Mouse (Mus musculus): ENCODE data around the gene Dhx16.

The Dhx16 gene

DNA sequence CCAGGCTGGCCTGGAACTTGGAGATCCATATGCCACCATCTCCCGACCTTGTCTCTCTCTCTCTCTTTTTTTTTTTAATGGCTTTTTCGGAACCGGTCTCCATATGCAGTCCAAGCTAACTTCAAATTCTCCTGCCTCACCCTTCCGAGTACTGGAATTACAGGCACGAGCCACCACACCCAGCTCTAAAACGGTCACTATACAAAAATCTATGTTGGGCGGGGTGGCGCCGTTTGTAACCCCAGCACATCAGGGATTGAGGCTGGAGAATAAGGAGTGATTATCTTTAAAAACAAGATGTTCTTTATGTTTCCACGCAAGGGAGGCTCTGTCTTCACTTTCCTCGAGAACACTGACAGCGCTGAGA, 18.8 kb upstream of the Dhx16 start:
- DNase-seq, result no peak

DNA sequence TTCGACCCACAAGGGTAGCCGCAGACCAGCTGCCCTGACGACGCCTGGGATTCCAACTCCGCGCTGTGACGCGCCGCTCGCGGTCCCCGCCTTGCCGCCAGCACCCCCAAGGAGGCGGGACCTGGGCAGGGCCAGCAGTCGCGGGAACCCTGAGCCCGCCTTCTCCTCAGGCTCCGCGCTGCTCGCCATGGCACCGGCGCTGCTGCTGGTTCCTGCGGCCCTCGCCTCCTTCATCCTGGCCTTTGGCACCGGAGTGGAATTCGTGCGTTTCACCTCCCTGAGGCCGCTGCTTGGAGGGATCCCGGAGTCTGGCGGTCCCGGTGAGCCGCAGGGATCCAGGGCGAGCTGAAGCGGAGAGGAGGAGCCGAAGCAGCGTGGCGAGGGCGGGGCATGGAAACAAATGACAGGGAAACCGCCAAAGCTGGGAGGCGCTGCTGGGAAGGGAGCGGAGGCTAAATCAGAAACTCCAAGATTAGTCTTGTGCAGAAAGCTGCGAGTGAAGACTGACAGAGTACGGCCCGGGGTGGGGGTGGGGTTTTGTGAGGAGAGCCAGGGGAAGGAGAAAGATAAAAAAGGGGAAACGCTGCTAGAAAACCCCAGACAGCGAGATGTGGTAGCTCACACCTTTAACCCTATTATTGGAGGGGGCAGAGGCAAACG, 18.3 kb upstream of the Dhx16 start, which contains the start of gene Nrm:
Gene Nrm, plus strand, starts transcription at position 121 of the 660 bp plus-strand sequence.
- peak; percentile 90 to 93 for DNase-seq

DNA sequence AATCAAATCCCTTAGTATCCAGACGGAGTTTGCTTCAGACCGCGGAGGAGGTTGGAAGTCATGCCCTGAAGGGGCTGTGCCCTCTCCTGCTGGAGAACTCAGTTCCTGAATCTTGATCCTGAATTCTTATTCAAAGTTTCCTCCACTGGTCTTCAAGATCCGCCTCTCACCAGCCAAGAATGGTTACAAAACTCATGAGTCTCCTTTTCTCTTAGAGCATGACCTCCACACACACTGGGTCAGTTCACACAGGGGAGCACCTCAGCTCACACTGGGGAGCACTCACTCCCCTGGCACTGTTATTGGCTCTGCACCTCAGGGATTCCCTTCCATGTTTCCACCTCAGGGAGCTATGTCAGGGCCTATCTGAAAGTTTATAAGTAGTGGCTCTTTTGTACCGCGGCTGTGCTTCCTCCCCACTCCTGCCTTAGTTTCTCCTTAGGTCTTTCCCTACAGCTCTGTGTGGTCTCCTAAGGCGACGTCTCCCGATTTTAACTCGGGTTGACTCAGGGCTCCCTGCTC, 14.7 kb upstream of the Dhx16 start:
- no peak for DNase-seq

DNA sequence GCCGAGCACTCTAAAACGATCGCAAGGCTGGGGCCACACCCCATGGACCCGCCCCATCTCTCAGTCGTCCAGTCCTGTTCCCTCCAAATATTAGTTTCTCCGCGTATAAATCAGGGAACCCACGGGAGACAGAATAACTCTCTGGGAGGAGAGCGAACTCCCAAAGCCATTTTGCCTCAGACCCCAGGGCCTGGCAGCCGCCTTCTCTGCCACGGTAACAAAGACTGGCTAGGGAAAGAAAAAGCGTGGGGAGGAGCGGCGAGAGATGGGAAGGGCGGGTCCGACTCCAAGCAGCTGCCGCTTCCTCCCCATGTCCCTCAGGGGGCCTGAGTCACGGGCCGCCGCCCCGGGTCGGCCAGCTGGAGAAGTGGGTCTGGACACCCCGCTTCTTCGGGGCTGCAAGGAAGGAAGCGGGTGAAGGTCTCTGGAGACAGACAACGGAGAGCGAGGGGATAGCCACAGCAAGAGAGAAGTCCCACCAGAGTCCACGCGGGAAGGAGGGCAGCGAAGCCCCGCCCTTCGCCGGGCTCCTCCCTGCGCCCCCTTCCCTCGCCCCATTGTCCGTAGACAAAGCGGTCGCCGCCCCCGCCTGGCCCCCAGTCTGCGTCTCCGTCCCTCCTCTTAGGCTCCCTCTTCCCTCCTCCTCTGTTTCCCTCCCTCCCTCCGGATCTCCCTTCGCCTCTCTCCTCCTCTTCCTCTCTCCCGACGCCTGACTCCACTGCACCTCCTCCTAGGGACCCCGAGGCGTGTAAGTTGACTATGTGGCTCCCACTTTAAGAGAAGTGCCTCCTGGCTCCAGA, 13.9 kb upstream of the Dhx16 start, which contains the start of gene Ppp1r18:
Gene Ppp1r18, plus strand, starts transcription at position 113 of the 800 bp plus-strand sequence.
- DNase-seq, result peak; percentile 71 to 73

DNA sequence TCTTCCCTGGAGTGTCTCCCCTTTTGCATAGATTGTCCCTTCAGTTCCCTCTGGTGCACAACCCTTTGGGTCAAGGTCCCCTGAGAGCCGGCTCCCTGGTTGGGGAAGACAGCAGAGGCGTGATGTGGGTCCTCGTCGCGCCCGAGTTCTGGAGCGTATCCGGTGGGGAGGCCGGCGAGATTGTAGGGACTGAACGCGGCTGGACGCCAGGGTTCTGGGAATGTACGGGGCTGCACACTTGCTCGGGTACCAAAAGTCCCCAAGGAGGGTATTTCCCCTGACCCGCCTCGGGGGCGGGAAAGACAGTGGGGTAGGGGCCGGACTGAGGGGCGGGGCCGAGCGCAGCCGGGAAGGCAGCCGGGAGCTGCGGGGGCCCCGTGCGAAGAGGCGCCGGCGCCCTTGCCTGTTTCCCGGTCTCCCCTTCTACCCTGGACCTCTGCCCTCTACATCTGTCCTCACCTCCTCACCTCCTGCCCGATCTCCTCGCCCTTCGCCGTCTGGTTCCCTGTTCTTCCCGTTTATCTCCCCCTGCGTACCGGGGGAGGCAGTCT, 13.3 kb upstream of the Dhx16 start:
- peak; percentile 56 to 63 for DNase-seq

DNA sequence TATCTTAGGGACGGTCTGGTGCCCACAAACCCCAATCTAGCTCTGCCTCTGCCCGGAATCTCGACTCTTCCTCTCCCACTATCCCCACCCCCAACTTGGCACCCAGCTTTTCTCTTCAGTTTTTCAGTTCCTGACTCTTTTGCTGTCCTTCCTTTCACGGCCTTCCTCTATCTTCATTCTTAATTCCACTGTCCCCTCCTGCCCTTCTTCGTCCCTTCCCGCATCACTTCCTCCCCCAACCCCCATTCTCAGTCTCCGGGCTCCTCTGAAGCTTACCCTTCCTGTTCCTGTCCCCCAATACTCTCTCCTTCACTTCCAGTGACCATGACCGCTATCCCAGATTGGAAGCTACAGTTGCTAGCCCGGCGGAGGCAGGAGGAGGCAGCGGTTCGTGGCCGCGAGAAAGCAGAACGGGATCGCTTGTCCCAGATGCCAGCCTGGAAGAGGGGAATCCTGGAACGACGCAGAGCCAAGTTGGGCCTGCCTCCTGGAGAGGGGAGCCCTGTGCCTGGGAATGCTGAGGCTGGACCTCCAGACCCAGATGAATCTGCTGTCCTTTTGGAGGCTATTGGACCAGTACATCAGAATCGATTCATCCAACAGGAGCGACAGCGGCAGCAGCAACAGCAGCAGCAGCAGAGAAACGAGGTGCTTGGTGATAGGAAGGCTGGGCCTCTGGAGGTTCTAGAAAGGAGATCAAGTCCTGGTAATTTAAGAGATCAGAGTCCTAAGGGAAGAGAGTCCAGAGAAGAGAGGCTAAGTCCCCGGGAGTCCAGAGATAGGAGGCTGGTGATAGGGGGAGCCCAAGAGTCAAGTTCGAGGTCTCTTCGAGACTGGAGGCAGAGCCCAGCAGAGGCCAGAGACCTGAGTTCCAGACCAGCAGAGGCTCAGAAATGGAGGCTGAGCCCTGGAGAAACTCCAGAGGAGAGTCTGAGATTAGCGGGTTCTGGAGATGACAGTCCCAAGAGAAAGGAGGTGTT, 12.4 kb upstream of the Dhx16 start:
- DNase-seq, result peak; percentile 34 to 50

DNA sequence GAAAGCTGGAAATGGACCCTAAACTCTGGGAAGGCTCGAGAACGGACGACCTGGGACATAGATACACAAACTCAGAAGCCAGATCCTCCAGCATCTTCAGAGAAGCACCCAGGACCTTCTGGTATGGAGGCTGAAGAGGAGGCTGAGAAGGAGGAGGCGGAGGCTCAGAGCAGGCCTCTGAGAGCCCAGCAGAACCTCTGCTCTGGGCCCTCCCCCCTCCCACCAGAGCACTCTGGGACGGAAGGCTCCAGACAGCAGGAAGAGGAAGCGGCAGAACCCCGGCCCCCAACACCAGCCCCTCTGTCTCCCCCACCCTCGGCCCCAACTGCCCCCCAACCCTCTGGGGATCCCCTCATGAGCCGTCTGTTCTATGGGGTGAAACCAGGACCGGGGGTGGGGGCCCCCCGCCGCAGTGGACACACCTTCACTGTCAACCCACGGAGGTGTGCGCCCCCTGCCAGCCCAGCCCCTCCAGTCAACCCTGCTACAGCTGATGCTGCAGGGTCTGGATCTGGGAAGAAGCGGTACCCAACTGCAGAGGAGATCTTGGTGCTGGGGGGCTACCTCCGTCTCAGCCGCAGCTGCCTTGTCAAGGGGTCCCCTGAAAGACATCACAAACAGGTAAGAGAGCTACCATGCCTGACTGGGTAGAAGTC, 11.3 kb upstream of the Dhx16 start:
- peak in 1 of 2 experiments; percentile 22 for DNase-seq

DNA sequence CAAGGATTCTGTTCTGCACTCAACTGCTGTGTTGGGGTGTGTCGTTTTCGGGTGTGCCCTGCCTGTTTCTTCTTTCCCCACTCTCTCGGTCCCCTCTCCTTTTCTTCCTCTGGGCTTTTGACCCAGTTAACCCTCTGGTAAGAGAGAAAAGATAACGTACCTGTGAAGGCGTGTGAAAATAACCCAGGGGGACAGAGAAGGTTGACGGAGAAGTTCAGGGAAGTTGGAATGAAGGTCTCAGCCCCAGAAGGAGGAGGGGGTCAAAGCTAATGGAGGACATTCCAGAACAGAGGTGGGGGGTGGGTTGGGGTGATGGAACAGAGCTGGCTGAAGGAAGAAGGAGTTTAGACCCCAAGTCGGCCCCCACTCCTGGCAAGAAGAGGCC, 10.7 kb upstream of the Dhx16 start:
- no peak for DNase-seq

DNA sequence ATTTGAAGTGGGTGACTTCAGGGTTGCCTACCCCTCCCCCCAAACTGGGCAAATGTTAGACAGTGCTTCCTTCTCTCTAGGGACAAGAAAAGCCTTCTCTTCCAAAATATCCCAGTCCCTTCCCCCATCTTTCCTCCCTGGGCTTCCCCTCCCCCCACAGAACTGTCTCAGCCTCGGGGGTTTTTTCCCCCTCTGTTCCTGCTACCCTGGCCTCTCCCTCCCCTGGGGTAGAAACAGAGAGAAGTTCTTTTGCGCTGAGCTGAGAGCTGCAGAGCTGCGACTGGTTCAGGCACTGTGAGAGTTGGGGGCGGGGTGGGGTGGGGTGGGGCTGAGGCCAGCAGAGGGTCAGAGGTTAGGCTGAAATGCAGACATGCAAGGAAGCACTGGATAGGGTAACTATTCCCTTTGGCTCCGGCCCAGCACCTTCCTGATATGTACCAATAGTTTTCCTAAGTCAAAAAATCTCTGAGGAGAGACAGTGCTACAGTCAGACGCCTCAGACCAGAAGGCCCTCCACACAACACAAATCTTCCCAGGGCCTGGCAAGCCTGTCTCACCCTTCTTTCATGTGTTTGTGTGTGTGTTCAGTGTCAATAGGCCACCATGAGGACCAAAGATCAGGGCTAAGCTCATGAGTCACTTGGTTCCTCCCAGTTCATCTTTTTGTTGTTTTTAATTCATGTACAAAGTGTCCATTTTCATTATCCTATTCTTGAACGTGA, 10.1 kb upstream of the Dhx16 start:
- DNase-seq, result peak in 1 of 2 experiments; percentile 40

DNA sequence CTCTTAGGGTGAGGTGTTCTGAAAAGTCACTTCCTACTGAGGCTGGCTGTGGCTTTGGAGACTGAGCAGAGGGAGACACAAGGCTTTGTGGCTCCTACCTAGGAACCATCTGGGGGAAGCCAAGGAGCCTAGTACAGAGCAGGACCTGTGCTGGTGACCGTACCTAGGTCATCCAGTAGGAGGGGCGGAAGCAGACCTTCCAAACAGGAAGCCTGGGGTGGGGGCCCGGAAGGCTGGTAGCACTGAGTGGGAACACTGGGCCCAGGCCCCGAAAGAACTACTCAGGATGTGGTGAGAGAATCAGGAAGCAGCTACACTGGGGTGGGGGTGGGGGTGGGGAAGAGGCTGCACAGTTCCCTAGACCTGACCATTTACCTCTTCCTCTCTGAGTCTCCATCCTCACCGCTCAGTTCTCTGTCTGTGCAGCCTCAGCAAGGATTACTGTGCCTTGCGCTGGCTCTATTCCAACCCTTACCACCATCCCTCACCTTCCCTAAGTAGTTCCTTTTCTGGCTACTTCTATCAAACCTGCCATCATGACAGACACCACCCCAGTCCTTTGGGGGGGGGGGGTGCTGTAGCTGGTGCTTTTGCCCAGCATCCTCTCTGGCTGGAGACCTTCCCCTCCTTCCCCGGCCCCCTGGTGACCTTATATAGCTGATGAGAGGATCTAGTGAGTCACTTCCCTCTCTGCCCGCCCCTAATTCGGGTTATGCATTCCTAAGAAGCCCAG, 9.3 kb upstream of the Dhx16 start:
- peak in 1 of 2 experiments; percentile 40 for DNase-seq

DNA sequence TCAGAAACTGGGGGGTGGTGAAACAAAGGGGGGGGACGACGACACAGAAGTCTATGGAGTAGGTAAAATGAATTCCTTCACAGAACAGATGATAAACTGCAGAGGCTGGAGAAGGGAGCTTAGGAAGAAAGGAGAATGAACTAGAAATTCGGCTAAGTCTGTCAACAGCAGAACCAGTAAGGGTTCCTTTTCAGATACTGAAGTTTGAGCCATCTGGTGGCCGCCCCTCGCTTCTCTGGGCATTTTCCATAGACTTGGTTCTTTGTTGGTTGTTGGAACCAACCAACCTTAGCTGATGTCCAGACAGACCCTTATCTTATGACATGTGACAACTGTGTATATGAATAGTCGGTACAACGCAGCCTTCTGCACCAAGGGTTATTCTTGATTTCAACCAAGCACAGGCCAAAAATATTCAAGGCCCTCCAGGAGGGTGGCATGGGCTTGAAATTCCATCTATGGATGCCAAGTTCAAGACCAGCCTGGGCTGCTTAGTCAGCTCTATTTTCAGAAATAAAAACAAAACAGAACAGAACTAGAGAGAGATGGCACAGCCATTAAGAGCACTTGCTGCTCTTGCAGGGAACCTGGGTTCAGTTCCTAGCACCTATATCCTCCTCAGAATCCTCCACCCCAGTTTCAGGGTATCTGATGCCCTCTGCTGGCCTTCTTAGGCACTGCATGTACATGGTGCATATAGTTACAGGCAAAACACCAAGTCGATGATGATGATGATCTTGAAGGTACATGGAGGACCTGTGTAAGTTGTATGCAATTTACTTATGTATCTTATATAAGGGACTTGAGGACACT, 8.5 kb upstream of the Dhx16 start:
- DNase-seq, result peak in 1 of 2 experiments; percentile 77

DNA sequence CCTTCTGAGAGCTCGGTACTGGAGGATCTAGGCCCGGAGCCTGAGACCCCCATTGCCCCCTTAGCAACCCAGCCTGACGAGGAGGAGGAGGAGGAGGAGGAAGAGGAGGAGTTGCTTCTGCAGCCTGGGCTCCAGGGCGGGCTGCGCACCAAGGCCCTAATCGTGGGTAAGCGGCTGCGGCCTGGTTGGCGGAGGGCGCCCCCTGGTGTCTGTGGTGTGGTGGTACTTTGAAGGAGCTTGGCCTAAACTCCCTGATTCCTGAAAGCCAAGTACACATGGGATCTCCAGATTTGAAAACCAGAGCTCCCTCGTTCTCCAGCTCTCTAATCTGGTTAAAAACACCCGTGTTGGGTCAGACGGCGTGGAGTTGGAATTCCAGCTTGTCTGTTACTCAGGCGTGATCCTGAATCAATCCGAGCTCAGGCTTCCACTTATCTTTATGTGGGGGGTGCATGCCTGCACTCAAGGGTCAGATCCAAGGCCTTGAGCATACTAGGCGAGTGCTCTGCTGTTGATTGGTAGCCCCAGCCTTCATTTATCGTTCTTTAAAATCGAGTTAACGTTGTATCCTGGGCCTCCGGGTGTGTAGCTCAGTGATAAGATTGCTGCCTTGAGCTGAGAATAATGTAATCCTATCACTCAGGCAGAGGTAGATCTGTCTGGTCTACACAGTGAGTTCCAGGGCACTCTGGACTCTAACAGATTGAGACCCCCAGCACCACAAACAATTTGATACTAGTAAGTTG, 5.7 kb upstream of the Dhx16 start:
- DNase-seq, result peak; percentile 94 to 96

DNA sequence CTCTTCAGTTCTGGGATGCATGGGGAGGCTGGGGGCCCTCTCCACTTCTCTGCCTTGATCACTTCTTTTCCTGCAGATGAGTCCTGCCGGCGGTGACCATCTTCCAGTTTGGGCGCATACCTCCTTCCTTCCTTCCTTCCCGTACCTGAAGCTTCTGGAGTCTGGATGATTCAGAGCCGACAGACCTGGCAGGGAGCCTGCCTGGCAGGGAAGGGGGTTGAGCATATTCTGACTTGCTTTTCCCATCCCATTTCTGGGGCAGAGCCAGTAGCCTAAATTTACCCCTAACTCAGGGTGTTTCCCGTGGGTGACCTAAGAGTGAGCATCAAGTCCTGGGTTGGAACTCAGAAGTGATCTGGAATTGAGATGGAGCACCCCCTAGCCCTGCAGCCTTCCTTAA, 4.9 kb upstream of the Dhx16 start:
- peak; percentile 32 to 44 for DNase-seq

DNA sequence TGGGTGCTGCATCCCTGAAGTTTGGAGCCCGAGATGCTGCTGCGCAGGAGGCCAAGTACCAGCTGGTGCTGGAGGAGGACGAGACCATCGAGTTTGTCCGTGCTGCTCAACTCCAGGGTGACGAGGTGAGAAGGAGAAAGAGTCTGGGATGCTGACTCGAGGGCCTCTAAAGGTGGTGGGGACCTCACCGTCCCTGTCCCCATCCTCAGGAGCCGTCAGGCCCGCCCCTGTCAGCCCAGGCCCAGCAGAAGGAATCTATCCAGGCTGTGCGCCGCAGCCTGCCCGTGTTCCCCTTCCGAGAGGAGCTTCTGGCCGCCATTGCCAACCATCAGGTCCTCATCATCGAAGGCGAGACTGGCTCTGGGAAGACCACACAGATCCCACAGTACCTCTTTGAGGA, 3.3 kb downstream of the Dhx16 start:
- no peak for DNase-seq

DNA sequence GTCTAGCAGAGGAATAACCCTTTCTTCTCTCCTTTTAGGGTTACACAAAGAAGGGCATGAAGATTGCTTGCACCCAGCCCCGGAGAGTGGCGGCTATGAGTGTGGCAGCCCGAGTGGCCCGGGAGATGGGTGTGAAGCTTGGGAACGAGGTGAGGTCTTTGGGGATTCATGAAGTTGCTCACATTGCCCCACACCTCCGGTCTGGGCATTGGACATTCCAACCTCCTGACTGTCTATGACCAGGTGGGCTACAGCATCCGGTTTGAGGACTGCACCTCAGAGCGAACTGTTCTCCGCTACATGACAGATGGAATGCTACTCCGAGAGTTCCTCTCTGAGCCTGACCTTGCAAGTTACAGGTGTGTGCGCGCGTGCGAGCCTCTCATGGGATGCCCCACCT, 4.2 kb downstream of the Dhx16 start:
- DNase-seq, result no peak

DNA sequence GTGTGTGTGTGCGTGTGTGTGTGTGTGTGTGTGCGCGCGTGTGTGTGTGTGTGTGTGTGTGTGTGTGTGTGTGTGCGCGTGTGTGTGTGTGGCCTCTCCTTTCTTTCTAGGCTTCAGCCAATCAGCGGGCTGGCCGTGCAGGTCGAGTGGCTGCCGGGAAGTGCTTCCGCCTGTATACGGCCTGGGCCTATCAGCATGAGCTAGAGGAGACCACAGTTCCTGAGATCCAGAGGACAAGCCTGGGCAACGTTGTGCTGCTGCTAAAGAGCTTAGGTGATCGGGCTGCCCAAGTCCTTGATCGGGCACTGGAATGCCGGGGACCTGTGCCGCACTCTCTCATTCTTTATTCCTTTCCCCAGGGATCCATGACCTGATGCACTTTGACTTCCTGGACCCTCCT, 8.1 kb downstream of the Dhx16 start:
- no peak for DNase-seq

DNA sequence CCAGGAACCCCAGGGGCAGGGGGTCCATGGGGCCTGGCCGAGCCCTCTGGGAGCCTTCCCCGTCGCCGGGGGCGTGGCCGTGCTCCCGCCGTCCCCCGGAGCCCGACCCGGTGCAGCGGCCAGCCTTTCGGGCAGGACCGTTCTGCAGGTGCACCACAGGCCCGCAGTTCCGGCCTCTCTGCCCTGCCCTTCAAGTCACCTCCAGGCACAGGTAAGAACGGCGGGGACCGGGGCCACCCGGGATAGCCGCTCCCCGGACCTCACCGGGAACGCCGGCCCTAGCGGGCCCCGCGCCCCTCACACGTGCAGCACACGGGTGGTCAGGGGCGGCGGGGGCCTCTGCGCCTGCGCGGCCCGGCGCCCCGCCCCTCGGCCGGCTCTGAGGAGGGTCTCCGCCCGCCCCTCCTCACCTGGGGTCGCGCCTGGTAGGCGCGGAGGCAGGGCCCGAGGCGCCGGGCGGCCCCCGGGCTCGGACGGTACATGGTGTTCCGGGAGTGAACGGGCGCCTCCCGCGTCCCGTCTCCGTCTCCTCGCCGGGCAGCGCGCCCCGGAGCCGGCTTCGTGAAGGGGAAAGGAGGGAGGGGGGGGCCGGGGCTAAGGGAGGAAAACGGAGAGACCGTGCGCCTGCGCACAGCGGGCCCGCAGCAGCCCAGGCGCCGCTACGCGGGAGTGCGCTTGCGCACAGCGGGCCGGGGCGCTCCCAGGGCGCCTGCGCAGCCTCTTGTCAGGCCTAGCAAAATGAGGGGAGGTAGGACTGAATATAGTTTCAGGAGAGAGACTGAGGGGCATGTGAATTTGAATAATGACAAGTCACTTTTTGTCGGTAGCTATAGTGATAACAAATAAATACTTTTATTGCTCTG, 17.4 kb downstream of the Dhx16 start, which contains the start of gene 2310061I04Rik:
Gene 2310061I04Rik, minus strand, starts transcription at position 651 of the 863 bp plus-strand sequence.
- peak; percentile 93 to 97 for DNase-seq

Measured in cerebellum, postnatal 14 days (tissue).